Mouse (Mus musculus): ENCODE results near the gene 1700029P11Rik. TPM values are rescaled to one million over a fixed set of nuclear protein-coding genes. Genes with fewer than 3 reads are reported as not detected.

Gene 1700029P11Rik
- total RNA-seq, 2 experiments from 2014 or later, result not detected

Other genes starting within 250 kb of the 1700029P11Rik start
- 100 to 1,000 TPM; 174 to 178 TPM for gene Zc3h7b, start 235.5 kb upstream of the 1700029P11Rik start, total RNA-seq (2021)
- 100 to 1,000 TPM; 210 to 216 TPM for gene Rangap1, start 235.0 kb upstream of the 1700029P11Rik start, total RNA-seq (2021)
- 100 to 1,000 TPM; 220 to 246 TPM for gene Tef, start 178.1 kb upstream of the 1700029P11Rik start, total RNA-seq (2021)
- gene Tob2, start 121.7 kb upstream of the 1700029P11Rik start, total RNA-seq (2021), result 10 to 100 TPM; 25.5 to 27.2 TPM
- 10 to 100 TPM; 33.7 to 34.7 TPM for gene Phf5a, start 108.6 kb upstream of the 1700029P11Rik start, total RNA-seq (2021)
- 100 to 1,000 TPM; 423 to 442 TPM for gene Aco2, start 108.2 kb upstream of the 1700029P11Rik start, total RNA-seq (2021)
- gene Polr3h, start 54.3 kb upstream of the 1700029P11Rik start, total RNA-seq (2021), result 10 to 100 TPM; 49.8 to 56.5 TPM
- gene Csdc2, start 43.8 kb upstream of the 1700029P11Rik start, total RNA-seq (2021), result 10 to 100 TPM; 96.0 to 98.3 TPM
- gene Pmm1, start 19.6 kb upstream of the 1700029P11Rik start, total RNA-seq (2021), result 100 to 1,000 TPM; 203 to 208 TPM
- 10 to 100 TPM; 19.5 to 23.7 TPM for gene Xrcc6, start 7.3 kb downstream of the 1700029P11Rik start, total RNA-seq (2021)
- gene Desi1, start 53.3 kb downstream of the 1700029P11Rik start, total RNA-seq (2021), result 100 to 1,000 TPM; 106 to 109 TPM
- gene Snu13, start 67.1 kb downstream of the 1700029P11Rik start, total RNA-seq (2021), result 100 to 1,000 TPM; 101 to 113 TPM
- not detected for gene 4930407I10Rik, start 78.6 kb downstream of the 1700029P11Rik start, total RNA-seq (2021)
- gene Mei1, start 89.5 kb downstream of the 1700029P11Rik start, total RNA-seq (2021), result 1 to 10 TPM; 2.5 to 2.8 TPM
- 10 to 100 TPM; 13.6 to 13.8 TPM for gene Ccdc134, start 147.4 kb downstream of the 1700029P11Rik start, total RNA-seq (2021)
- 100 to 1,000 TPM; 179 to 183 TPM for gene Srebf2, start 166.6 kb downstream of the 1700029P11Rik start, total RNA-seq (2021)
- 1 to 10 TPM; 2.3 to 4.2 TPM for gene Shisa8, start 232.3 kb downstream of the 1700029P11Rik start, total RNA-seq (2021)
- gene Tnfrsf13c, start 243.8 kb downstream of the 1700029P11Rik start, total RNA-seq (2021), result under 1 TPM; 0.41 TPM

Measured in left cerebral cortex, postnatal 25 days (tissue).